Mouse (Mus musculus): ENCODE results near the gene Gm20547. TPM values are rescaled to one million over a fixed set of nuclear protein-coding genes. Genes with fewer than 3 reads are reported as not detected.
"Not testable (repeated sequence)": the region's sequence is repeated elsewhere in the genome, so short reads cannot be mapped to it uniquely, and the experiment has no call there.

The Gm20547 gene
- total RNA-seq, 1 experiment from 2014 or later, result not detected

GRCm38 (mm10) chr17:34861704-34862415 is 20.0 kb downstream of the Gm20547 start:
- ATAC-seq (replicated peaks; ENCODE audit: insufficient number of reproducible peaks, low FRiP score, low TSS enrichment, poor library complexity, severe bottlenecking), result no peak

- no peak for ATAC-seq (replicated peaks; ENCODE audit: insufficient number of reproducible peaks, low FRiP score, low TSS enrichment, poor library complexity, severe bottlenecking)
Observed at GRCm38 (mm10) chr17:34860514-34860913, 21.3 kb downstream of the Gm20547 start.

- ATAC-seq (replicated peaks; ENCODE audit: insufficient number of reproducible peaks, low FRiP score, low TSS enrichment, poor library complexity, severe bottlenecking), result no peak
Observed at GRCm38 (mm10) chr17:34858670-34859069, 23.2 kb downstream of the Gm20547 start.

GRCm38 (mm10) chr17:34855825-34856224 is 26.0 kb downstream of the Gm20547 start:
- peak; percentile 51; the same call in 1 of the 2 replicates for ATAC-seq (replicated peaks; ENCODE audit: insufficient number of reproducible peaks, low FRiP score, low TSS enrichment, poor library complexity, severe bottlenecking)

GRCm38 (mm10) chr17:34854761-34855160 is 27.1 kb downstream of the Gm20547 start:
- ATAC-seq (replicated peaks; ENCODE audit: insufficient number of reproducible peaks, low FRiP score, low TSS enrichment, poor library complexity, severe bottlenecking), result no peak

- ATAC-seq (replicated peaks; ENCODE audit: insufficient number of reproducible peaks, low FRiP score, low TSS enrichment, poor library complexity, severe bottlenecking), result no peak
Observed at GRCm38 (mm10) chr17:34853511-34853910, 28.3 kb downstream of the Gm20547 start.

GRCm38 (mm10) chr17:34850517-34851125 is 31.2 kb downstream of the Gm20547 start:
- 0 out of 2 replicates have a peak, but pooled peaks have one; percentile 2 for ATAC-seq (replicated peaks; ENCODE audit: insufficient number of reproducible peaks, low FRiP score, low TSS enrichment, poor library complexity, severe bottlenecking)

- ATAC-seq (replicated peaks; ENCODE audit: insufficient number of reproducible peaks, low FRiP score, low TSS enrichment, poor library complexity, severe bottlenecking), result peak; percentile 92
Observed at GRCm38 (mm10) chr17:34849722-34850516, 31.9 kb downstream of the Gm20547 start, which contains the start of the genes Skiv2l and Nelfe. Gene Skiv2l, minus strand, starts transcription at chr17:34850210. Gene Nelfe, plus strand, starts transcription at chr17:34850391.

- ATAC-seq (replicated peaks; ENCODE audit: insufficient number of reproducible peaks, low FRiP score, low TSS enrichment, poor library complexity, severe bottlenecking), result no peak
Observed at GRCm38 (mm10) chr17:34847615-34848014, 34.2 kb downstream of the Gm20547 start.

- ATAC-seq (replicated peaks; ENCODE audit: insufficient number of reproducible peaks, low FRiP score, low TSS enrichment, poor library complexity, severe bottlenecking), result no peak
Observed at GRCm38 (mm10) chr17:34847192-34847591, 34.6 kb downstream of the Gm20547 start.

GRCm38 (mm10) chr17:34844884-34845283 is 37.0 kb downstream of the Gm20547 start:
- ATAC-seq (replicated peaks; ENCODE audit: insufficient number of reproducible peaks, low FRiP score, low TSS enrichment, poor library complexity, severe bottlenecking), result no peak

GRCm38 (mm10) chr17:34840736-34841307 is 41.0 kb downstream of the Gm20547 start:
- no peak for ATAC-seq (replicated peaks; ENCODE audit: insufficient number of reproducible peaks, low FRiP score, low TSS enrichment, poor library complexity, severe bottlenecking)

- no peak for ATAC-seq (replicated peaks; ENCODE audit: insufficient number of reproducible peaks, low FRiP score, low TSS enrichment, poor library complexity, severe bottlenecking)
Observed at GRCm38 (mm10) chr17:34838785-34839184, 43.1 kb downstream of the Gm20547 start.

GRCm38 (mm10) chr17:34837464-34838324 is 44.1 kb downstream of the Gm20547 start:
- ATAC-seq (replicated peaks; ENCODE audit: insufficient number of reproducible peaks, low FRiP score, low TSS enrichment, poor library complexity, severe bottlenecking), result no peak

- peak; percentile 80 for ATAC-seq (replicated peaks; ENCODE audit: insufficient number of reproducible peaks, low FRiP score, low TSS enrichment, poor library complexity, severe bottlenecking)
Observed at GRCm38 (mm10) chr17:34836856-34837221, 45.0 kb downstream of the Gm20547 start, which contains the start of the genes Stk19 and Dxo. Gene Stk19, minus strand, starts transcription at chr17:34836945. Gene Dxo, plus strand, starts transcription at chr17:34837019.

- ATAC-seq (replicated peaks; ENCODE audit: insufficient number of reproducible peaks, low FRiP score, low TSS enrichment, poor library complexity, severe bottlenecking), result peak; percentile 9
Observed at GRCm38 (mm10) chr17:34836155-34836855, 45.5 kb downstream of the Gm20547 start.

GRCm38 (mm10) chr17:34830776-34831175 is 51.1 kb downstream of the Gm20547 start:
- ATAC-seq (replicated peaks; ENCODE audit: insufficient number of reproducible peaks, low FRiP score, low TSS enrichment, poor library complexity, severe bottlenecking), result not testable (repeated sequence)
